Mouse (Mus musculus): ENCODE results near the gene Znhit1. TPM values are rescaled to one million over a fixed set of nuclear protein-coding genes. Genes with fewer than 3 reads are reported as not detected.

Gene Znhit1
- polyA plus RNA-seq (2012; rRNA removed), result 32.4 and 41.5 TPM in 2 replicates

DNA sequence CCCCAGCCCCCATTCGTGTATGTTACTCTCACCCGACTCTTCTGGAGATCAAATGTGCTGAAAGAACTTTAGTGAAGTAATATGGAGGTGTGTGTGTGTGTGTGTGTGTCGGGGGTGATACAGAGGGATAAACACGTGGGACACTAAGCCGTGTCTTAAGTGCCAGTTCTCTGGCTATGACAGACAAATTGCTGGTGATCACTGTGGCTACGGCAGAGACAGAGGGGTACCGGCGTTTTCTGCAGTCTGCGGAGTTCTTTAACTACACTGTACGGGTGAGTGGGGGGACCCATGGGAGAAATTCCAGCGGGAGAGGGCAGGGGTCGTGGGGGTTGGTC lies at the start of gene Znhit1:
Gene Znhit1, minus strand, starts transcription at position 88 of the 338 bp plus-strand sequence.
- peaks cover 2% of the 10 kb centered on the region; the same call in 1 of the 2 replicates for H3K4me1 ChIP-seq (ENCODE audit: control insufficient read depth, insufficient read depth, insufficient read length)
- peak within 1 kb of the TSS; percentile 58 for H3K27ac ChIP-seq (ENCODE audit: insufficient read depth, low read length)
- WGBS, result 5% methylated on average over 12 of the region's 12 CpGs
- H3K4me3 ChIP-seq (ENCODE audit: extremely low read depth, insufficient read depth, insufficient read length), result peak within 1 kb of the TSS; percentile 76
- no peaks in the 10 kb centered on the region for H3K27me3 ChIP-seq (ENCODE audit: control insufficient read depth, insufficient read depth, low read length)
- no peak for DNase-seq (ENCODE audit: low read depth in 1 of 2, low spot score in 2 of 2)
- peaks cover 12% of the 10 kb centered on the region for H3K36me3 ChIP-seq (ENCODE audit: control insufficient read depth, insufficient read depth, low read length)
- no peak for TF ChIP-seq POLR2A (IDR thresholded peaks at IDR 0.05; ENCODE audit: low read depth, low read length)
- TF ChIP-seq CTCF (IDR thresholded peaks at IDR 0.05; ENCODE audit: extremely low read depth, insufficient read depth, insufficient read length, insufficient replicate concordance), result no peak

DNA sequence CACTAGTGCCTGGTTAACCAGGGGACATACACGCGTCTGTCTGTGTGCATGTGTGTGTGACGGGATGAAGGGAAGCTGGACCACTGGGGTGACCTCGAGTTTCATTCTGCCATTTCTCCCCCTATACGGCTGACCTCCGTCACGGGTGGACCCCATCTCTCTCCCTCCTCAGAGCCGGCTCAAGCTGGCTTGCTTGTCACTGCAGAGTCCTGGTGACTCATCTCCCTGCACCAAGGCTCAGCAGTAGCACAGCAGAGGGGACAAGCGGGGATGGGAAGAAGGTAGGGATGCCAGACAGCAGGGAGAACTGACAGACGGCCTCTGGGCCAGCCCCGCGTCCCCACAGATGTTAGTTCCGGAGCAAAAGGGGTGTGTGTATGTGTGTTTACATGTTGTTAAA lies 48.4 kb upstream of the Znhit1 start:
- DNase-seq (ENCODE audit: low read depth in 1 of 2, low spot score in 2 of 2), result no peak
- Histone ChIP-seq H3K27ac (ENCODE audit: insufficient read depth, low read length) (no peak overlapping the region), H3K36me3 (ENCODE audit: control insufficient read depth, insufficient read depth, low read length) (peaks cover 18% of the 10 kb centered on the region), H3K4me3 (ENCODE audit: extremely low read depth, insufficient read depth, insufficient read length) (no peak overlapping the region), H3K27me3 (ENCODE audit: control insufficient read depth, insufficient read depth, low read length) (peaks cover 9% of the 10 kb centered on the region), H3K4me1 (ENCODE audit: control insufficient read depth, insufficient read depth, insufficient read length) (peaks cover 17% of the 10 kb centered on the region)
- WGBS, result 92% methylated on average over 13 of the region's 13 CpGs
- TF ChIP-seq CTCF (IDR thresholded peaks at IDR 0.05; ENCODE audit: extremely low read depth, insufficient read depth, insufficient read length, insufficient replicate concordance) (no peak), POLR2A (IDR thresholded peaks at IDR 0.05; ENCODE audit: low read depth, low read length) (no peak)

DNA sequence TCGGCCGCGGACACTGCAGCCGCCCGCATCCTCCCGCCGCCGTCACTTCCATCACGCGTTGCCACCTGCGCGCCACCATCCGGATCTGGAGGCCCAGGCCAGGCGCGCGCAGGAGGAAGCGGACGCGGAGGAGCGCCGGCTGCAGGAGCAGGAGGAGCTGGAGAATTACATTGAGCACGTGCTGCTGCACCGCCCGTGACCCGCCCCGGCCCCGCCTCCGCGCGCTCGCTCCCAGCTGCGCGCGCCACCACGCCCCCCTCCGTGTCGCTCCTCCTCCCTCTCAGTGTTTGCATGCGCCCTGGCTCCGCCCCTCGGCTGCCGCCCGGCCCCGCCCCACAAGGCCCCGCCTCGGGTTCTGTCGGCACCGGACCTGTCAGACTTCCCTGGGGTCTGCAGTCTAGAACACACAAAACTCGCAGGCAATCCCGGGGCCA lies 44.8 kb upstream of the Znhit1 start:
- peaks cover 28% of the 10 kb centered on the region for H3K4me1 ChIP-seq (ENCODE audit: control insufficient read depth, insufficient read depth, insufficient read length)
- WGBS, result under 1% methylated on average over 38 of the region's 49 CpGs
- peak; percentile 54 to 75 for DNase-seq (ENCODE audit: low read depth in 1 of 2, low spot score in 2 of 2)

DNA sequence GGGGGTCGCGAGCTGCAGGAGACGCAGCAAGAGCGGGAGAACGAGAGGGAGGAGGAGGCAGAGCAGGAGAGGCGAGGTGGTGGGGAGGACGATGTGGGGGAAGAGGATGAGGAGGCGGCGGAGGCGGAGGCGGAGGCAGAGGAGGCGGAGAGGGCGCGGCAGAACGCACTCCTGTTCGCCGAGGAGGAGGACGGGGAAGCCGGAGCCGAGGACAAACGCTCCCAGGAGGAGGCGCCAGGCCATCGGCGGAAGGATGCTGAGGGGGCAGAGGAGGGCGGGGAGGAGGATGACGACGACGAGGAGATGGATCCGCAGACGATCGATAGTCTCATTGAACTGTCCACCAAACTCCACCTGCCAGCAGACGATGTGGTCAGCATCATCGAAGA lies 44.2 kb upstream of the Znhit1 start:
- DNase-seq (ENCODE audit: low read depth in 1 of 2, low spot score in 2 of 2), result no peak
- H3K4me1 ChIP-seq (ENCODE audit: control insufficient read depth, insufficient read depth, insufficient read length), result peaks cover 28% of the 10 kb centered on the region

More for the DNA sequence above, 44.8 kb upstream of the Znhit1 start:
- peaks cover 7% of the 10 kb centered on the region for H3K36me3 ChIP-seq (ENCODE audit: control insufficient read depth, insufficient read depth, low read length)
- peaks cover 21% of the 10 kb centered on the region for H3K27me3 ChIP-seq (ENCODE audit: control insufficient read depth, insufficient read depth, low read length)
- no peak overlapping the region for H3K27ac ChIP-seq (ENCODE audit: insufficient read depth, low read length)
- TF ChIP-seq POLR2A (IDR thresholded peaks at IDR 0.05; ENCODE audit: low read depth, low read length) (no peak), CTCF (IDR thresholded peaks at IDR 0.05; ENCODE audit: extremely low read depth, insufficient read depth, insufficient read length, insufficient replicate concordance) (no peak)
- H3K4me3 ChIP-seq (ENCODE audit: extremely low read depth, insufficient read depth, insufficient read length), result peak overlapping the region; percentile 51; the same call in 1 of the 2 replicates

DNA sequence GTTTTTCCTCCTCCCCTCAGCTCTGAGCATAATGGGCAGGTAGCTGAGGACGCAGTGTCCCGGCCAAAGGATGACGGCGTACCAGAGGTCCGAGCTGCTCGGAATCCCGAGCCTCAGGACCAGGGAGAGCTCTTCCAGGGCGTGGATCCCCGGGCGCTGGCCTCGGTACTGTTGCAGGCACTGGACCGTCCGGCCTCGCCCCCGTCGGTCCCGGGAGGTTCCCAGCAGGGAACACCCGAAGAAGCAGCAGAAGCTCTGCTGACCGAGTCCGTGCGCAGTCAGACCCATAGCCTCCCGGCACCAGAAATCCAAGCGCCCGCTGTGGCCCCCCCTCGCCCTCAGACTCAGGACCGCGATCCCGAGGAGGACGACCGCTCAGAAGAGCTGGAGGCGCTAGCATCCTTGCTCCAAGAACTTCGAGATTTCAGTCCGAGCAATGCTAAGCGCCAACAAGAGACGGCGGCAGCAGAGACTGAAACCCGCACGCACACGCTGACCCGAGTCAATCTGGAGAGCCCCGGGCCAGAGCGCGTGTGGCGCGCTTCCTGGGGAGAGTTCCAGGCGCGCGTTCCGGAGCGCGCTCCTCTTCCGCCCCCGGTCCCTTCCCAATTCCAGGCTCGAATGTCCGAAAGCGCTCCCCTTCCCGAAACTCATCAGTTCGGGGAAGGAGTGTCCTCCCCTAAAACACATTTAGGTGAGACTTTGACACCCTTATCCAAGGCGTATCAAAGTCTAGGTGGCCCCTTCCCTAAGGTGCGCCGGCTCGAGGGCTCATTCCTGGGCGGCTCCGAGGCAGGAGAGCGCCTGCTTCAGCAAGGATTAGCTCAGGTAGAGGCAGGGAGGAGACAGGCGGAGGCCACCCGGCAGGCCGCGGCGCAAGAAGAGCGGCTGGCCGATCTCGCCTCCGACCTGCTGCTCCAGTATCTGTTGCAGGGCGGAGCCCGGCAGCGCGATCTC lies 43.5 kb upstream of the Znhit1 start:
- Histone ChIP-seq H3K27me3 (ENCODE audit: control insufficient read depth, insufficient read depth, low read length) (peaks cover 21% of the 10 kb centered on the region), H3K4me1 (ENCODE audit: control insufficient read depth, insufficient read depth, insufficient read length) (peaks cover 28% of the 10 kb centered on the region), H3K4me3 (ENCODE audit: extremely low read depth, insufficient read depth, insufficient read length) (peak overlapping the region; percentile 51), H3K27ac (ENCODE audit: insufficient read depth, low read length) (no peak overlapping the region), H3K36me3 (ENCODE audit: control insufficient read depth, insufficient read depth, low read length) (no peaks in the 10 kb centered on the region; the same call in 1 of the 2 replicates)
- DNase-seq (ENCODE audit: low read depth in 1 of 2, low spot score in 2 of 2), result no peak
- TF ChIP-seq POLR2A (IDR thresholded peaks at IDR 0.05; ENCODE audit: low read depth, low read length) (no peak), CTCF (IDR thresholded peaks at IDR 0.05; ENCODE audit: extremely low read depth, insufficient read depth, insufficient read length, insufficient replicate concordance) (no peak)
- WGBS, result 4% methylated on average over 78 of the region's 78 CpGs

More for the DNA sequence above, 44.2 kb upstream of the Znhit1 start:
- Histone ChIP-seq H3K27ac (ENCODE audit: insufficient read depth, low read length) (no peak overlapping the region), H3K36me3 (ENCODE audit: control insufficient read depth, insufficient read depth, low read length) (peaks cover 3% of the 10 kb centered on the region; the same call in 1 of the 2 replicates), H3K4me3 (ENCODE audit: extremely low read depth, insufficient read depth, insufficient read length) (peak overlapping the region; percentile 51), H3K27me3 (ENCODE audit: control insufficient read depth, insufficient read depth, low read length) (peaks cover 21% of the 10 kb centered on the region)
- TF ChIP-seq POLR2A (IDR thresholded peaks at IDR 0.05; ENCODE audit: low read depth, low read length), result no peak
- no peak for TF ChIP-seq CTCF (IDR thresholded peaks at IDR 0.05; ENCODE audit: extremely low read depth, insufficient read depth, insufficient read length, insufficient replicate concordance)
- WGBS, result 1% methylated on average over 26 of the region's 33 CpGs

DNA sequence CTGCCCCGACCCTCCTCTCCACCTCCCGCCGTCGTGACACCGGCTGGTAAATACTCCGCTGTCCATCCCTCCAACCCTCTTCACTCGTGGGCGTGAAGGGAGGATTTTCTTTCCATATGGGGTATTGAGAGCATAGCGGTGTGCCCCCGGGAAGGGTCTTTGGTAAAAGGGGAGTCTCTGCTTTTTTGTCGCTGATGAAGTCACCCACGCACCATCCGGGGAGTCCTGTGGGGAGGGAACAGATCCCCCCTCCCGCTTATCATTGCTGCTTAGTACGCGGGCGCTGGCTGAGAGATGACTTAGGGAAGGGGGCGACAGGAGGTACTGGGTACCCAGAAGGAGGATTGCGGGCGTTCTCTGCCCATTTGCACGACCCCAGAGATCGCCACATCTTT lies 42.6 kb upstream of the Znhit1 start:
- Histone ChIP-seq H3K27me3 (ENCODE audit: control insufficient read depth, insufficient read depth, low read length) (peaks cover 21% of the 10 kb centered on the region), H3K4me1 (ENCODE audit: control insufficient read depth, insufficient read depth, insufficient read length) (peaks cover 28% of the 10 kb centered on the region), H3K36me3 (ENCODE audit: control insufficient read depth, insufficient read depth, low read length) (no peaks in the 10 kb centered on the region; the same call in 1 of the 2 replicates), H3K27ac (ENCODE audit: insufficient read depth, low read length) (no peak overlapping the region), H3K4me3 (ENCODE audit: extremely low read depth, insufficient read depth, insufficient read length) (peak overlapping the region; percentile 10; the same call in 1 of the 2 replicates)
- no peak for DNase-seq (ENCODE audit: low read depth in 1 of 2, low spot score in 2 of 2)
- WGBS, result 17% methylated on average over 22 of the region's 22 CpGs
- no peak for TF ChIP-seq POLR2A (IDR thresholded peaks at IDR 0.05; ENCODE audit: low read depth, low read length)
- TF ChIP-seq CTCF (IDR thresholded peaks at IDR 0.05; ENCODE audit: extremely low read depth, insufficient read depth, insufficient read length, insufficient replicate concordance), result no peak
